Mouse (Mus musculus): ENCODE data around the gene Sumo3. TPM values are rescaled to one million over a fixed set of nuclear protein-coding genes. Genes with fewer than 3 reads are reported as not detected.

Gene Sumo3
- polyA plus RNA-seq, 1 experiment from 2014 or later = 111 TPM

GRCm38 (mm10) chr10:77616926-77617325 is 11.0 kb downstream of the Sumo3 start:
- WGBS (ENCODE audit: insufficient replicate concordance) = 69% methylated on average over 7 of the region's 7 CpGs
- Histone ChIP-seq H3K4me2 (ENCODE audit: low read depth, low read length) (no peak overlapping the region), H3K36me3 (replicated peaks; ENCODE audit: insufficient read depth, low read length) (peaks cover 41% of the 10 kb centered on the region), H3K27me3 (ENCODE audit: insufficient read depth, low read length) (no peaks in the 10 kb centered on the region), H3K27ac (ENCODE audit: low read depth) (0 out of 2 replicates have a peak overlapping the region, but pooled peaks have one; percentile 42), H3K4me3 (ENCODE audit: low read depth, low read length) (no peak overlapping the region), H3K9me3 (ENCODE audit: low read length) (no peaks in the 10 kb centered on the region), H3K9ac (replicated peaks) (no peak overlapping the region), H3K4me1 (ENCODE audit: insufficient read depth) (peaks cover 18% of the 10 kb centered on the region)
- ATAC-seq = peak; percentile 55
- TF ChIP-seq EP300 (IDR thresholded peaks at IDR 0.05; ENCODE audit: low read depth) (no peak), CTCF (IDR thresholded peaks at IDR 0.05; ENCODE audit: low read depth) (no peak)
- DNase-seq = no peak

- 68% methylated on average over 8 of the region's 8 CpGs for WGBS (ENCODE audit: insufficient replicate concordance)
- Histone ChIP-seq H3K4me3 (ENCODE audit: low read depth, low read length) (peak overlapping the region; percentile 67), H3K4me1 (ENCODE audit: insufficient read depth) (peaks cover 38% of the 10 kb centered on the region), H3K36me3 (replicated peaks; ENCODE audit: insufficient read depth, low read length) (peaks cover 4% of the 10 kb centered on the region), H3K9ac (replicated peaks) (peak overlapping the region; percentile 82), H3K4me2 (ENCODE audit: low read depth, low read length) (peak overlapping the region; percentile 82), H3K27ac (ENCODE audit: low read depth) (peak overlapping the region; percentile 90), H3K9me3 (ENCODE audit: low read length) (no peaks in the 10 kb centered on the region), H3K27me3 (ENCODE audit: insufficient read depth, low read length) (no peaks in the 10 kb centered on the region)
- ATAC-seq = no peak
- TF ChIP-seq EP300 (IDR thresholded peaks at IDR 0.05; ENCODE audit: low read depth) (no peak), CTCF (IDR thresholded peaks at IDR 0.05; ENCODE audit: low read depth) (no peak)
- no peak for DNase-seq
Observed at GRCm38 (mm10) chr10:77621546-77621945, 15.6 kb downstream of the Sumo3 start.

- peaks cover 2% of the 10 kb centered on the region; the same call in 1 of the 2 replicates for H3K36me3 ChIP-seq (replicated peaks; ENCODE audit: insufficient read depth, low read length)
- WGBS (ENCODE audit: insufficient replicate concordance) = under 1% methylated on average over 86 of the region's 96 CpGs
- peak within 1 kb of the TSS; percentile 82 for H3K4me2 ChIP-seq (ENCODE audit: low read depth, low read length)
- no peaks in the 10 kb centered on the region for H3K9me3 ChIP-seq (ENCODE audit: low read length)
- no peaks in the 10 kb centered on the region for H3K27me3 ChIP-seq (ENCODE audit: insufficient read depth, low read length)
- H3K27ac ChIP-seq (ENCODE audit: low read depth) = peak within 1 kb of the TSS; percentile 90
- ATAC-seq = peak; percentile 88
- H3K4me1 ChIP-seq (ENCODE audit: insufficient read depth) = peaks cover 42% of the 10 kb centered on the region
- peak within 1 kb of the TSS; percentile 67 for H3K4me3 ChIP-seq (ENCODE audit: low read depth, low read length)
- no peak for TF ChIP-seq CTCF (IDR thresholded peaks at IDR 0.05; ENCODE audit: low read depth)
- TF ChIP-seq EP300 (IDR thresholded peaks at IDR 0.05; ENCODE audit: low read depth) = peak; percentile 42; the same call in 1 of the 2 replicates
- peak within 1 kb of the TSS; percentile 82 for H3K9ac ChIP-seq (replicated peaks)
- peak; percentile 96 for DNase-seq
Observed at GRCm38 (mm10) chr10:77622055-77622988, 16.4 kb downstream of the Sumo3 start, which contains the start of gene Ube2g2. Ube2g2 (plus strand) TSS chr10:77622275.

- 10% methylated on average over 8 of the region's 8 CpGs for WGBS (ENCODE audit: insufficient replicate concordance)
- DNase-seq = peak; percentile 45
- no peak for ATAC-seq
Observed at GRCm38 (mm10) chr10:77623069-77623492, 17.2 kb downstream of the Sumo3 start.

GRCm38 (mm10) chr10:77623639-77624400 is 17.9 kb downstream of the Sumo3 start:
- Histone ChIP-seq H3K9ac (replicated peaks) (peak overlapping the region; percentile 82), H3K4me2 (ENCODE audit: low read depth, low read length) (peak overlapping the region; percentile 82), H3K4me1 (ENCODE audit: insufficient read depth) (peaks cover 37% of the 10 kb centered on the region), H3K36me3 (replicated peaks; ENCODE audit: insufficient read depth, low read length) (0 out of 2 replicates have a peak, but pooled peaks cover 2% of the 10 kb centered on the region), H3K27me3 (ENCODE audit: insufficient read depth, low read length) (no peaks in the 10 kb centered on the region), H3K9me3 (ENCODE audit: low read length) (no peaks in the 10 kb centered on the region), H3K4me3 (ENCODE audit: low read depth, low read length) (peak overlapping the region; percentile 67), H3K27ac (ENCODE audit: low read depth) (peak overlapping the region; percentile 90)
- no peak for DNase-seq
- ATAC-seq = no peak
- 79% methylated on average over 10 of the region's 10 CpGs for WGBS (ENCODE audit: insufficient replicate concordance)
- TF ChIP-seq EP300 (IDR thresholded peaks at IDR 0.05; ENCODE audit: low read depth) (no peak), CTCF (IDR thresholded peaks at IDR 0.05; ENCODE audit: low read depth) (no peak)

More at GRCm38 (mm10) chr10:77623069-77623492, 17.2 kb downstream of the Sumo3 start:
- Histone ChIP-seq H3K4me3 (ENCODE audit: low read depth, low read length) (peak overlapping the region; percentile 67), H3K9ac (replicated peaks) (peak overlapping the region; percentile 82), H3K9me3 (ENCODE audit: low read length) (no peaks in the 10 kb centered on the region), H3K27ac (ENCODE audit: low read depth) (peak overlapping the region; percentile 90), H3K27me3 (ENCODE audit: insufficient read depth, low read length) (no peaks in the 10 kb centered on the region), H3K36me3 (replicated peaks; ENCODE audit: insufficient read depth, low read length) (peaks cover 2% of the 10 kb centered on the region; the same call in 1 of the 2 replicates), H3K4me2 (ENCODE audit: low read depth, low read length) (peak overlapping the region; percentile 82), H3K4me1 (ENCODE audit: insufficient read depth) (peaks cover 41% of the 10 kb centered on the region)
- TF ChIP-seq CTCF (IDR thresholded peaks at IDR 0.05; ENCODE audit: low read depth) (0 out of 2 replicates have a peak, but pooled peaks have one; percentile 14), EP300 (IDR thresholded peaks at IDR 0.05; ENCODE audit: low read depth) (no peak)
